In the genomic region with DNA sequence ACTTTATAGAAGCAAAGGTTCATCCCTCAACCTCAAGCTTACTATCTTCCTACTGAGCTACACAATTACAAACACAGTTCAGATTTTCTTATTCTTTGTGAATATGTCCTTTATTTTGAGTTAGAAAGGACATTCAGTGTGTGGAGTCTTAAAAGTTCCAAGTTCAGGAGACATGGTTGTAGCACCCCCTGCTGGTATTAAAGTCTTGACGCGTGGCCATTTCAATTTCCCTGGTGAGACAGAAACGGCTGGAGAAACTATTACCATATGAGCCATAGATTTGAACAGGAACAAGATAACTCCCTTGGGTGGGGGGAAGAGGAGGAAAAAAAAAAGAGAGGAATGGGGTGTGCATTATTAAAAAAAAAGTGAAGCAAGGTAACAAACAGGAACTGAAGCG, we compare ENCODE assay signal across 8 mouse cellular contexts.
A peak's percentile ranks its signal among the peaks of the same experiment; 100 is the strongest.
DNase-seq lines count a peak whose midpoint lies in the region; TF ChIP-seq lines count a peak whose summit lies in the region.

No protein-coding gene starts in this region.

- TF ChIP-seq CTCF in layer of hippocampus, adult 2 months (conservative IDR thresholded peaks at IDR 0.05), result peak; percentile 85

- no peak overlapping the region for H3K4me3 ChIP-seq in layer of hippocampus, adult 2 months

- peak; percentile 32 for DNase-seq in gastrocnemius, adult 18-20 months (ENCODE audit: low spot score)
- no peak for DNase-seq in gastrocnemius, postnatal 25 days
- peak; percentile 0 for DNase-seq in 3134 (ENCODE audit: extremely low read depth, insufficient read length, low spot score)
- DNase-seq in adrenal gland, adult 2 months, result peak; percentile 56
- peak; percentile 10 to 84 for DNase-seq in frontal cortex, adult 2 months (ENCODE audit: extremely low spot score in 1 of 2, low spot score in 1 of 2)
- peak; percentile 35 to 68 for DNase-seq in layer of hippocampus, adult 2 months (ENCODE audit: low spot score in 2 of 2)
- peak; percentile 60 for DNase-seq in lung, postnatal 14 days
- no peak for DNase-seq in T-cell, adult 2 months (ENCODE audit: low spot score)

- H3K27ac ChIP-seq in layer of hippocampus, adult 2 months, result no peak overlapping the region

Comparison
In these comparisons a context has a peak if more than half of its experiments do, and no peak if none do; other contexts are left out.
1. DNase-seq: peak in gastrocnemius, adult 18-20 months (single experiment), 3134 (single experiment), adrenal gland, adult 2 months (single experiment), frontal cortex, adult 2 months (2 of 2), layer of hippocampus, adult 2 months (2 of 2) and lung, postnatal 14 days (single experiment); none in gastrocnemius, postnatal 25 days (single experiment) and T-cell, adult 2 months (single experiment).